Mouse (Mus musculus): Measurements from ENCODE around the gene Serpina3n.
"Not testable (repeated sequence)": the region's sequence is repeated elsewhere in the genome, so short reads cannot be mapped to it uniquely, and the experiment has no call there.

Serpina3n gene

DNA sequence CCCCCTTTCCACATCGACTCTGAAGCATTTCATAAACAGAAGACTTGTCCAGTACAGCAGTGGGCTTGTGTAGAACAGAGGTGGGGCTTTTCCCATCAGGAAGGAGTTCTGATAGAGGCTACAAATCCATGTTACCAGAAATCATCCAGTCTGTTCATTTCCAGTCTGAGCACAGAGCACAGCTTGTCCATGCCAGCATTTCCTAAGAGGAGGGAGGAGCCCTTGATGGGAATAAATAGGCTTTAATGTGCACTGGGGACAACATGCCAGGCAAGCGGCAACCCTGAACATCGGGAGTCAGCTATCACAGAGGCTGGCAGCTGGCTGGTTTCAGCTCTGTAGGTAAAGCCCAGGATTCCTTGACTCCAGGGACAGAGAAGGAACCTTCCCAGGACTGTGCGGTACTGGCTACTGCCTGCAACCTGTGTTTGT is at the start of gene Serpina3n:
Serpina3n (plus strand) TSS at position 276 of the 432 bp plus-strand sequence.
- DNase-seq (ENCODE audit: low spot score in 2 of 2) = no peak

DNA sequence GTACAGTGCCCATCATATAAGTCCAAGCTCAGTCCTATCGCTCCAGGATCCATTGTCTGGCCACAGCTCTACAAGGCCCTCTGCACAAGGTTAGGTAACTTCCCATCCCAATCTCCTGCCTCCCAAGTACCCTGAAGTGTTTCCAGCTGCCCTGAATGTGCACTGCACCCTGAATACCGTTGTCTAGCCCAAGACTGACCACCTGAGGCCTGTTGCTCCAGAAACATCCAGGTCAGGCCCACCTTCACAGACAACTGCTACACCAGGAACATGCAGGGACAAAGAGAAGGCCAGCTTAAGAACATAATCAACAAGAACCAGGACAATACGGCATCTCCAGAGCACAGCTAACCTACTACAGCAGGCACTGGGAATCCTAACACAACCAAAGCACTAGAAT is 36.5 kb upstream of the Serpina3n start:
- no peak for DNase-seq (ENCODE audit: low spot score in 2 of 2)

DNA sequence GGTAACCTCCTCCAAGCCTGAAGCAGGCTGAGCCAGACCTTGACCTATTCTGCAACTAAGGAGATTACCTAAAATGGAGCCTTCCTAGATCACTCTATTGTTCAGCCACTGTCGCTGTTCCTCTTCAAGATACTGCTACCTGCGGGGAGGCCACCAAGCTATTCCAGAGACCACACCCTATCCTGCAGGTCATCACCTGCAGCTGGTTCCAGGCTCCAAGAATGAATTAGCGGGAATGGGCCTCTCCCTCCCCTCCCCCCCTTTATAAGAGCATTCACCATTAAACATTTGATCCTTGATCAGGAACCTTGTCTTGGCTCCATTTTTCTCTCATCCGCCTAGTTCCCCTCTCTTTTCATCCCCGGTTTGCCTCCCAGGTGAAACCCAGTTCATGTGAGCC is 29.4 kb upstream of the Serpina3n start:
- not testable (repeated sequence) for DNase-seq (ENCODE audit: low spot score in 2 of 2)

DNA sequence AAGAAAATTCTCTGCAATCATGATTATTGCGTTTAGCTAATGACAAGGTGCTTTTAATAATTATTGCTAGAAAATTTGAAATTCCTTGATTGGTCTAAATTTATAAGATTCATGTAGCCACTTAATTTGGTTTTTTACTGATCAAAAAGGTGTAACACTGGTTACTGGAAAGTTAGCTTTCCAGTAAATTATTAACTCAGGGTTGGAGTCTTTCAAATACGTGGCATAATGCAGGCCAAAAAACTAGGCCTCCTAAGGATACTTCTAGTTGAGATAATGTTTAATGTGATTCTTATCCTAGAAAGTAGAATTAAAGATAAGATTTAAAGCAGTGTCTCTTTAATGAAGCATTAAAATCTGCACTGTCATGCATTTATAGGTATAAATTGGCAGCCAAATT is 28.2 kb upstream of the Serpina3n start:
- DNase-seq (ENCODE audit: low spot score in 2 of 2) = not testable (repeated sequence)

DNA sequence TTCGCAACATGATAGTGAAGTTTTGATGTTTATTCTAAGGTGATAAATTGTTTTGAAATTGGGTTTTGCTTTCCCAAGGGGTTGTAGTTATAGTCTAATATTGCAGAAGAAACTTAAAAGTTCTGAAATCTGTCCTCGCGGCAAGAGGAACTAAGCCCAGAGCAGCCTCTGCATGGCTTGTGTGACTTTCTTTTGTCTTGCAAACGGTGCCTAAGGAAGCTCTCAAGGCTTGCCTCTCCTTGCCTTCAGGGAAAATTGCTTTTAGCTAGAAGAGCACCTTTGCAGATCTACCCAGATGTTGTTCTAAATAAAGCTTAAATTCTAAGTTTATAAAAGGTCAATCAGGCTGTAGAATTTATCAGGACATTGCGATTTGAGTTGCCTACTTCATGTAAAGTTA is 27.7 kb upstream of the Serpina3n start:
- DNase-seq (ENCODE audit: low spot score in 2 of 2) = not testable (repeated sequence)

DNA sequence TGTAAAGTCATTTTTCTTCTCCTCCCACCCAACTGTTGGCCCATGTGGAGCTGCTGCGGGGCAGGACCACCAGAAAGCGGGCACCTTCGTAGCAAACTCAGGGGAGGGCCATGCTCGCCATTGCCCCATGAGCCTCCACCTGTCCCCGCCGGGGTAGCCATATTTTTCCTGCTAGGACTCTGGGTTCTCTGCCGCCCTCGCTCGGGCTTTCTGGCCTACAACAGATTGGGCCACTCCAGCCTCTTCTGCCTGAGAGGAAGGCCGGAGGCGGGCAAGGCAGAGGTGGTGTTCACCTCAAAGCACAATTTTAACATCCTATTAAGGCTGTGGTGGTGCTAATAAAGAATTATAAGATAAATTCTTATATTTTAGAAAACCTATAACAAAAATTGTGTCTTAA is 26.7 kb upstream of the Serpina3n start:
- DNase-seq (ENCODE audit: low spot score in 2 of 2) = no peak

DNA sequence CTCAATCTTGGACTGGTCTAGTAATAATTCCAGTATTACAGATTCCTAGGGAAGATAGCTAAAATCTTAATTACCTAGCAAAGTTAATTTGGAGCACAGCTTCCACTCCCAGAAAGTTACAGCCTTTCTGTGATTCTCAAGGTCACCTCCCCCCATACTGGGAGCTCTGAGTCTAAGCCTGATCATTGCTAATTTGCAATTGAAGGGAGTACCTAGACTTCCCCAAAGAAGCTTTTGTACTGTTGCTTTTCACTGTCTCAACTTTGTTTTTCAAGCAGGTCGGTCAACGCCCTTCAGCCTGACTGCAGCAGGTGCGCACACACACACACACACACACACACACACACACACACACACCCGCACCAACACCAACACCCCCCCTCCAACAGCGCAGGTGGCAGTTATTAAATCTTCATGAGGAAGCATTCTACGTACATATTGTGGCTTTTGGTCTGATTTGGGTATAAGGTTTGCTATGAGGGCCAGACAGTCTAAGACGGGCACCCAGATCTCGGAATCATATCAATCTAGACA is 25.4 kb upstream of the Serpina3n start:
- DNase-seq (ENCODE audit: low spot score in 2 of 2) = not testable (repeated sequence)

DNA sequence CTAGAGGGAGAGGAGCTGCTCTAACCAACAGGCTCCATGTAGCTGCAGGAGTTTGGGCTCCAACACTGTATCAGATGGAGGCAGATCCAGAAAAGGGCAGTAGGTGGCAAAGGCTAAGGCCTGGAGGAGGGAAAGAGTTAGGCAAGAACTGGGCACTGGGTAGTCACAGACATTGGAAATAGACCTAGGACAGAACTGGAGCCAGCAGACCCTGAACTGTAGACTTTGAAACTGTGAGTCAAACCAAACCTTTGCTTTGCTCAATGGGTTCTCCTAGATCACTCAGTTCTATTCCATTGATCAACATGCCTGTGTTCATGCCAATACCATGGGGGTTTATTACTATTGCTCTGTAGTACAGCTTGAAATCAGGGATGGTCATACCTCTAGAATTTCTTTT is 20.5 kb upstream of the Serpina3n start:
- not testable (repeated sequence) for DNase-seq (ENCODE audit: low spot score in 2 of 2)

DNA sequence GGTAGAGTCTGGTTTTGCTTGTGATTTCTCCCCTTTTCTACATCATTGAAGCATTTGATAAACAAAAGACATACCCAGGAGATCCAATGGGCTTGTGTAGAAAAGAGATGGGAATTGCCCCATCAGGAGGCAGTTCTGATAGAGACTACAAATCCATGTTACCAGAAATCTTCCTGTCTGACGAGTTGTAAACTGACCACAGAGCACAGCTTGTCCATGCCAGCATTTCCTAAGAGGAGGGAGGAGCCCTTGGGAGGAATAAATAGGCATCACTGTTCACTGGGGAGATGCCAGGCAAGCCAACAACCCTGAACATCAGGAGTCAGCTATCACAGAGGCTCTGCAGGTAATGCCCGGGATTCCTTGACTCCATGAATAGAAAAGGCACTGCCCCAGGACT is 19.7 kb upstream of the Serpina3n start:
- not testable (repeated sequence) for DNase-seq (ENCODE audit: low spot score in 2 of 2)

DNA sequence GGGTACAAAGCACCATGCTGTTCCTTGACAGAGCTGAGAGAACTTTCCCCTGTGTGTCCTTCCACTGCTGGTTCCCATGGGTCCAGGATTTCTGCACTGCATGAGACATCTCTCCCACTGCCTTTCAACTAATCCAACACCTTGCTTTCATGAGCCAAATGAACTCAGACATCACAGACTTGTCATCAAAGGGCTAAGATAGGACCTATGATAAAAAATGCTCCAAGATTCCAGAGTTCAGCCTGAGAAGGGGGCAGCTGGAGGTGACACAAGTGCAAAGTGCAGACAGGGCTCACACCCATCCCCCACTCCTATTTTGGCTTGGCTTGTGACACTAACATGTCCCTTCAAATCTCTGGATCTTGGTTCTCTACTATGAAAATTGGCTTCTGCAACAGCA is 18.1 kb upstream of the Serpina3n start:
- DNase-seq (ENCODE audit: low spot score in 2 of 2) = no peak

DNA sequence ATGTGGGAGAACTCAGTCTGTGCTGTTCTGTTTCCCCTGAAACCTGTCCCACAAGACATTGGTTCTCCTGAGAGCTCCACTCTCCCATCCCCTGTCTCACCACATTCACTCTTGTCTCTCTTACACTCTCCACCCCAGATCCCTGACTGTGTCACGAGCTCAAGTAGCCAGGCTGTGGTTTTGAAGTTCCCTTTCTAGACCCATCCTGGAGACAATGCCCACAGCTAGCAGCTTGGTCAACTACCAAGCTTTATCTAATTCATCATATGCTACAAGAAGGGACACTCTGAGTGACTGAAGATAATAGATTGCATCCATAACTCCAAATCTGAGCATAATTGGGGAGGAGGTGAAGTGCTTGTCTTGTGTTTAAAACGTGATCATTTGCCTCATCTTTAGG is 15.5 kb upstream of the Serpina3n start:
- DNase-seq (ENCODE audit: low spot score in 2 of 2) = not testable (repeated sequence)

DNA sequence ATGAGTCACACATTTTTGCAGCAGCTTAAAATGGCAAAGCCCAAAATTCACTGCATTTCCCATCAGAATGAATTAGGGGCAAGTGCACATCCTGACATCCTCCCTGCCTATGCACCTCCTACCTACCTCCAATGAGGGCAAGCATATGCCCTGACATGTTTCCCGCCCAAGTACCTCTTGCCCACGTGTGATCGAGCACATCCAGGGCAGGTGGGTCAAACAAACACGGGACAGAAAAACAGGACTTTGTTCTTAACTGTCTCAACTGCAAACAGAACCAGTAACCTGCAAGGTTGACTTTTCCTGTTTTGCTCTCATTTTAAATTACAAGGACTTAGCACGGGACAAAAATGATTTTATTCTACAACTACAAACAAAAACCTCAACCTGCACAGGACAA is 2.6 kb upstream of the Serpina3n start:
- DNase-seq (ENCODE audit: low spot score in 2 of 2) = no peak

DNA sequence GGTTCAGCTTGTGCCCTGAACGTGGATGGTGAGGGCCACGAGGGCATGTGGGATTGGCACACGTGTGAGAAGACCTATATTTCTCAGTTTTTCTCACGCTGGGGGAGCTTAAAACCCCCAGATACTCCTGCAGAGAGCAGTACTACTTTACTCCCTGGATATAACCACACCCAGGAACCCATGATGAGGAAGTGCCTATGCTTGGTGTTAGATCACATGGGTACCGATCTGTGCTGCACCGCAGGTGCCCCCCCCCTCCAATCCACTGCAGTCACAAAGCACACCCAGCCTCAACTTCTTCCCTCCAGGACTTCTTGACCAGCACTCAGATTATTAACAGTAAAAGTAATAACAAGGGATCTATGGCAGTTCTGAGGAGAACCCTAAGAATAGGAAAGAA is 6.0 kb downstream of the Serpina3n start:
- no peak for DNase-seq (ENCODE audit: low spot score in 2 of 2)

DNA sequence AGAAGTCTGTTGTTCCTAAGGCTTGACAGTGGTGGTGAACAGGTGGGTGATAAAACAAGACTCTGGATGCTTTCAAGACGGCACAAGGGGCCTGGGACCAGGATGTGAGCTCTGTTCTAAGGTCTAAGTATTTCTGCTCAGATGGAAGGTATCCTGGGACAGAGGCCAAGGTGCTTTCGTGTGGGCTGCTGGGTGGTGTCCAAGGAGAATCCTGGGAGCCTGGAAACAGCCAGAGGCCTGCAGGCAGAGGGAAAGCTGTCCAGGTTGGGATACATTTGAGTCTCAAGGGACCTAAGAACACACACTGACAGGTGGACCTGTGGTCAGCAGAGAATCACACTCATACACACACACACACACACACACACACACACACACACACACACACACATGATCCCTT is 8.0 kb downstream of the Serpina3n start:
- DNase-seq (ENCODE audit: low spot score in 2 of 2) = no peak

DNA sequence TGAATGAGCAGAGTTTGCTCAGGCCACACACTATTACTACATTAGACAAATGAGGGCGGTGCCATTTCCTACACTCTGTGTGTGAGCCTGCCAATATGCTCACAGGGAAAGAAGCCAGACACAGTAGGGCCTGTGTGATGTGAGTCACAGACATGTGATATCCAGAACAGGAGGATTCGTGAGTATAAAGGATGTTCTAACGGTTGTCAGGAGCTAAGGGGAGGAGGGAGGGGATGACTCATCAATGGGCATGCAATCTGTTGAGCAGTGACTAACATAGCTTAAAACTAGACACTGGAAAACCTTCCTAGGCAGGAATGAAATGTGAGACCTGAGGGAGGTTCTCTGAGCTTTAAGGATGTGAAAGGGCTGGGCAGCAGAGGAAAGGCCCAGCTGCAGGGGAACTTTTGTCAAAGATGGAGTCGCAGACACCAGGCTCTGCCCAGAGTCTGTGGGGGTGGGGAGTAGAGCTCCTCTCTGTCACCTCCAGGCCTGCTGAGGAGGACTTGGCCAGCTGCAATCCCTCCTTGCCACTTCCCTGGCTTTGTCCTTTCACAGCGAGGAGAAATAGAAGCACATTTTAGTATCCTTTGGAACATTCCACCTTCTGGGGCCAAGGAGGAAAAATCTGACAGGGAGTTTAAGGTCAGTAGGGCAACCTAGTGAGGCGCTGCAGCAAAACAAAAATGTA is 9.2 kb downstream of the Serpina3n start:
- no peak for DNase-seq (ENCODE audit: low spot score in 2 of 2)

DNA sequence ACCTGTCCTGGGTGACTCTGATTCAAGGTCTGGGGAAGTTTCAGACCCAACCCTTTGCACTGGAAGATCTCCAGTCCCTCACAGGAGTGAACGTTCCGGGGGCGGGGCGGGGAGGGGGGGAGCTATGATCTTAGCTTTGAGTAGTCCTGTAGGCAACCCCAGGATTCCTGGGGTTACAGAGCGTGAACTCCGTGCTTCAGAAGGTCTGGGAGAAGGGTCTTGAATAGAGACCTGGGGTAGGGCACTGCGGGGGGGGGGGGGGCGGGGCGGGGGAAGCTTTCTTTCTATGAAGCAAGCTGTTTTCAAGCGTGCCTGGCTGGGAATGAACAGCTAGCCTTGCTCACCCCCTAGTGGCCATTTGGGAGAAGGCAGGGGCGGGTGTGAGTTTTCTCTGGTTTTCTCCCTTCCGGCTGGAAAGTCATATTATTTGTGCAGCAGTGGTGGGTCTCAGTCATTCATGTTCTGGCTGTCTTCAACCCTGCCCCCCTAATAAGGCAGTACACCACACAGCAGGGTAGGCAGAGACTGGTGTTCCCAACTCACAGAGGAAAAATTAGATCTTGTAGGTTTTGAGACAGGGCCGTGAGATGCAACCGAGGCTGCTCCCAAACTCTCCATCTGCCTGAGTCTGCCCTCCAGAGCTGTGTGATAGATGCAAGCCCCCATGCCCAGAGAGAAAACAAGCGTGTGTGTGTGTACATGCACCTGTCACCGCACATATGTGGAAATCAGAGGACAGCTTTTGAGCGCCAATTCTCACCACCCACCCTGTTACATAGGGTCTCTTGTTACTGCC is 12.0 kb downstream of the Serpina3n start:
- DNase-seq (ENCODE audit: low spot score in 2 of 2) = peak; percentile 24 to 75

DNA sequence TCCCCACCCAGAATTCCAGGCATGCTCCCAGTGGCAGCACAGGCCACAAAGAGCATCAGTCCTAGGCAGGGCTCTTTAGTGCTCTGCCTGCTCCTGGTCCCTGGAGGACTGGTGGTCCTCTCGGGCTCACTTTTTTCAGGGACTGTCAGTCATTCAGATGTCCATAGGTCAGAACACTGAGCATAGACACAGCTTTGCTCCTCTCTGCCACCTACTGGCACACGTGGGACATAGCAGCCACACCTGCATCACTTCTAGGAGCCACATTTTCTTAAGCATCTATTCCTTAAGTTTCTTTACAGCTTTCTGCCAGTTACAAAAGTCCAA is 12.6 kb downstream of the Serpina3n start:
- peak in 1 of 2 experiments; percentile 11 for DNase-seq (ENCODE audit: low spot score in 2 of 2)

DNA sequence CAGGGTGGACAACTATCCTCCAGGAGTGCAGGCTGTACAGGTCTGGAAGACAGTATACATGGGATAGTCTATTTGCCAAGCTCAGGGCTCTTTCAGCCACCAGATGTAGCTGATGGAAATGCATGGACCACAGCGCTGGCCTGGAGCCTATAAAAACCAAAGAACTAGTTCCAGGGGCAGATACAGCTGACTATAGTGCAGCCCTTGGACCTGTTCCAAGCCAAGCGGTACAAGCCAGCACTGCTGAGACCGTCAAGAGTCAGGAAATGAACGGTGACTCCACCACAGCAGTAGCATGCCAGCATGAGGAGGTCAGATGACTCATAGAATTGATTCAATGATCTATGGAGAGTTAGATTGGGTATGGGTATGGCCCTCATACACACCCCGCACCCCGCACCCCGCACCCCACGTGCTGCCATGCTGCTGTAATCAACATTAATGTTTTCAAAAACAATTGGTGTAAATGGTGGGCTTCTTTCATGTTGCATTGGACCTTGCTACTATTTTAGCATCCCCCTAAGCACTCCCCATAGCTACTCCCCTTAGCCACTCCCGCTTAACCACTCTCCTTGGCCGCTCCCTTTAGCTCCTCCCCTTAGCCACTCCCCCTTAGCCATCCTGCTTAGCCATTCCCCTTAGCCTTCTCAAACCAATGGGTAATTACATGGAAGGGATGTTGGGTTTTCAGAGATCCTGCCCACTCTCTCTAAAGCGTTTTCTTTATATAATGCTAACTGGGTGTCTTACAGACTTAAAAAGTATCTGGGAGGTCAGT is 16.3 kb downstream of the Serpina3n start:
- no peak for DNase-seq (ENCODE audit: low spot score in 2 of 2)

DNA sequence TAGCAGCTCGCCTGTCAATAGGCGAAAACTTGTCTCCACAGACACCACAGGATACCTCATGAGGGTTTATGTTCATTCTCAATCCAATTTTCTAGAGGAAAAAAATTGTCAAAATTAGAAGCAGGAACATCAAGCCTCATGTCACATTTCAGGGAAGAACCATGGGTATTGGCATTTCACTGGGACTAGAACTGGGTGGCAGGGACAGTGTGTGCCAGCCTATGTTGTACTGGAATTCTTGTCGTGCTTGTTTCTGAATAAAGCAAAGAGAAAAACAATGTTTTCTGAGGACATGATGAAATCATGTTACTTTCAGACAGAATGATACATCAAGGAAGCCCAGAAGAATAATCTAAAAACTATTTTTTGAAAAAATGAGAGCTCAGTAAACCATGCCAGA is 19.1 kb downstream of the Serpina3n start:
- DNase-seq (ENCODE audit: low spot score in 2 of 2) = no peak

DNA sequence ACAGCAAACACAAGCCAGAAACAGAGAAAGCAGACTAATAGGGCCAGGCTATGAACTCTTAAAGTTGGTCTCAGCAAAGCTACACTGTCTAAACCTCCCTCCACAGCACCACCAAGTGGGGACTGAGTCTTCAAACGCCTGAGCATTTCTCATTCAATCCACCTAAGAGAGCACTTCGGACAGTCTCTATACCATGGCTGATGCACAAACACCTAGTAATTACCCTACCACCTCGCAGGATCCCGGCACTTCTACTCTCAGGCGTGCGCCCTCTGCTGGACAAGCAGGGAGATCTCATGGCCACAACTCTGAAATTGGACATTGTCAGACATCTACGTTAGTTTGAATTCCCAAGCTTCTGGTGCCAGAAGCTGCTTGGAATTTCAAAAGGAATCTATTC is 20.4 kb downstream of the Serpina3n start:
- peak in 1 of 2 experiments; percentile 30 for DNase-seq (ENCODE audit: low spot score in 2 of 2)

DNA sequence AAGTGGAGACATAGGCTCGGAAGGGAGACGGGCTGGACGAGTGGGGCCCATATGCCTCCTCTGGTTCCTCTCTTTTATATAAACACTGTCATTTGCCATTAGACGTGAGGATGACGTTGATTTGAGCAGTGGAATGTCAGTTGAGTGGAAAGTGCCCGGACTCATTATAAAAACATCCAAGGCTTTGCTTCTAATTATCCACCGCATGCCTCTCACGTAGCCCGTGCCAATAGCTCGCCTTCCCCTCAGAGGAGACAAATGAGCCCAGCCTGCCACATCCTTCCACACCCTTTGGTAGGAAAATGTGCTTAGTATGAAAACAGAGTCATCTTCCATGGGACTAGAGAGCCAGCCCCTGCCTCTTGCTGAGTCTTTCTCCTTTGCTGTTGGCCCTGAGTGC is 24.8 kb downstream of the Serpina3n start:
- DNase-seq (ENCODE audit: low spot score in 2 of 2) = no peak

DNA sequence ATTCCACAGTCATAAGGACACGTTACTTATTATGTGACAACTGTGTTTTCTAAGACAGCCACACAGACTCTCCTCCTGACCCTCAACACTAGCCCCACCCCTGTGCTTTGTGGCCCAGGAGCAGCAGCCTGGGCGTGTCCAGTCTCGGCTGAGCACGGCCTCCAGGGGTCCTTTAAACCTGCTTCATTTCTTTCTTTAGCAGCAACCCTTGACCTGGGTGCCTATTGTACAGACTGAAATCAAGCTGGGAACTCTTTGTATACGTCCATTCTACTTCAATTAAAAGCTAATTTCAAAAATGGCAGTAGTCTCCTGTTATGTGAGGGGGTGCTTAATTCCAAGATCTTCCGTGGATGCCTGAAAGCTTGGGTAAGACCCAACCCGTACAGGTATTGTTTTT is 26.7 kb downstream of the Serpina3n start:
- no peak for DNase-seq (ENCODE audit: low spot score in 2 of 2)
